Mouse (Mus musculus) heart, adult 2 months (tissue): ENCODE results near the gene Muc1. TPM values are rescaled to one million over a fixed set of nuclear protein-coding genes. Genes with fewer than 3 reads are reported as not detected.

ENCODE experiments used
- DNase-seq, 2 experiments: peaks; one replicate each; pipeline ENCODE4 v3.0.0; 2021
- H3K27ac ChIP-seq: fragments of 200-600 bp; 2 replicates; pipeline ENCODE4 v1.8.1; 2022
- H3K27me3 ChIP-seq: fragments of 200-500 bp; 2 replicates; pipeline ENCODE4 v1.6.1; 2012; ENCODE audit warnings: mild to moderate bottlenecking, low read length, inconsistent platforms, mixed read lengths; ENCODE audit not compliant: control insufficient read depth, insufficient read depth
- H3K36me3 ChIP-seq: fragments of 200-500 bp; 2 replicates; pipeline ENCODE4 v1.6.1; 2012; ENCODE audit warnings: low read length, inconsistent platforms; ENCODE audit not compliant: control insufficient read depth, insufficient read depth
- H3K4me1 ChIP-seq: fragments of 200-500 bp; 2 replicates; pipeline ENCODE4 v1.6.1; 2011; ENCODE audit warnings: low read length; ENCODE audit not compliant: control insufficient read depth, insufficient read depth
- H3K4me3 ChIP-seq: fragments of 200-600 bp; 2 replicates; pipeline ENCODE4 v1.8.1; 2022
- H3K79me2 ChIP-seq: fragments of 200-500 bp; replicated peaks from 2 replicates; pipeline ENCODE4 v1.6.1; 2012; ENCODE audit warnings: mild to moderate bottlenecking, inconsistent platforms, low read length, moderate library complexity, mixed read lengths; ENCODE audit not compliant: control insufficient read depth, insufficient read depth
- H3K9ac ChIP-seq: fragments of 200-500 bp; 2 replicates; pipeline ENCODE4 v1.6.1; 2012; ENCODE audit warnings: low read depth, mild to moderate bottlenecking, control low read depth, inconsistent platforms, low read length, mixed read lengths
- CTCF ChIP-seq: fragments of 200-600 bp; IDR thresholded peaks from 2 replicates; pipeline ENCODE4 v1.8.1; 2022; ENCODE audit warnings: antibody characterized with exemption, mild to moderate bottlenecking, moderate library complexity
- EP300 ChIP-seq: fragments of 200-500 bp; IDR thresholded peaks from 2 replicates; pipeline ENCODE4 v1.6.1; 2011; ENCODE audit warnings: low read depth, low read length, control low read depth; ENCODE audit not compliant: insufficient read depth
- POLR2A ChIP-seq: fragments of 200-500 bp; IDR thresholded peaks from 2 replicates; pipeline ENCODE4 v1.6.1; 2011; ENCODE audit warnings: mild to moderate bottlenecking, low read depth, low read length, control low read depth; ENCODE audit not compliant: insufficient read depth
- WGBS: fragments of 180-500 bp; shearing (Covaris S2); methylation state at CpG from one replicate; pipeline ENCODE4 v1.1.7; 2018; 5-methylcytosine and 5-hydroxymethylcytosine counted together
- intact Hi-C: fragments of 180-260 bp; cut with DNase I; formaldehyde crosslinking; loops from one replicate; pipeline ENCODE4 v1.15.1; 2025
- polyA plus RNA-seq: library from polyadenylated mRNA; depleted of rRNA; stranded (reverse); fragments of >200 nt; gene quantifications from 2 replicates; pipeline ENCODE4 v1.2.3, GENCODE M21; 2012
- total RNA-seq, 2 experiments: library from RNA; stranded (reverse); gene quantifications; 2 replicates each; pipeline ENCODE4 v1.2.3; 2021

The Muc1 gene
- total and polyA plus RNA-seq, 3 experiments, result 0.39 to 6.2 (median 0.47) TPM

DNA sequence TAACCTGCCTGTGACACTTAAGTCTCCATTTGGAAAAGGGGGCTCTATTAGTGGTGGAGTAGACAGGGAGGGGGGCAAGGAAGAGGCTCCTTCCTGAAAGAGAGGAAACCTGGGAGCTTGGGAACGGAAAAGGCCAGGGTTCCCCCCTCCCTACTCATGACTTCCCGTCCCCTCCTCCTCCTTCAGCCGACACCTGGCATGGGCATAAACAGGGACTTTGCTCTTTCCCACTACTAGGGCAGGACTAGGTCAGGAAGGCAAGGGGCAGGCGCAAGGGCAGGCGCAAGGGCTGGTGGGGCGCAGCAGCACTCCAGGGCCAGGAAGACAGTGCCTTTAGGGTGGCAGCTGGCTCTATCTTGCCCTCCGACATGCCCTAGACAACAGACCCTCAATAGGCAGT, 49.2 kb downstream of the Muc1 start:
- Histone ChIP-seq H3K27me3 (no peaks in the 10 kb centered on the region), H3K79me2 (no peaks in the 10 kb centered on the region), H3K27ac (peak overlapping the region; percentile 99), H3K4me3 (peak overlapping the region; percentile 84), H3K9ac (peak overlapping the region; percentile 82), H3K4me1 (peaks cover 15% of the 10 kb centered on the region), H3K36me3 (peaks cover 18% of the 10 kb centered on the region)
- intact Hi-C loops, result loop anchor here (1.0 to 2.0 kb wide), 2 partner anchors 27 to 71 kb away; partner anchors contain the start of gene Adam15
- WGBS, result 28% methylated on average over 7 of the region's 7 CpGs
- peak; percentile 76 to 85 for DNase-seq
- TF ChIP-seq CTCF (no peak), EP300 (peak; percentile 96), POLR2A (peak; percentile 68)

DNA sequence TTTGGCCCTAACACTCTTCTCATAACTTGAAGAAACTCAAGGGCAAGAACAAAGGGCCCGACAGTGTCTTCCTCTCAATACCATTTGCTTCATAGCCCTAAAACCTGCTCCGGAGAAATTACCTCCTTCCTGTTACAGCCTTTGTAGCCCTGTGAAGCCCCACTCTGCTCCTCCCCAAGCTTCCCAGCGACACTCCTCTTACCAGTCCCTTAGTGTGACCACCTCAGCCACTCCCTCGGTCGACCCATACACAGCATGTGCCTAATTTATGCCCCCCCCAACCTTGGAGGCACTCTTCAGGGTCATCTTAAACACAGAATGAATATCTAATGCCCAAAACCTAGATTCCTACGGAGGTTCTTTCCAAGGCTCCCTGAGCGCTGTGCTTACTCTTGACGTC, 49.8 kb downstream of the Muc1 start:
- peak in 1 of 2 experiments; percentile 31 for DNase-seq
- intact Hi-C loops, result loop anchor here (1.0 to 2.0 kb wide), 3 partner anchors 8 to 70 kb away; partner anchors contain the start of genes Adam15 and Slc50a1
- WGBS, result 16% methylated on average over 8 of the region's 8 CpGs

DNA sequence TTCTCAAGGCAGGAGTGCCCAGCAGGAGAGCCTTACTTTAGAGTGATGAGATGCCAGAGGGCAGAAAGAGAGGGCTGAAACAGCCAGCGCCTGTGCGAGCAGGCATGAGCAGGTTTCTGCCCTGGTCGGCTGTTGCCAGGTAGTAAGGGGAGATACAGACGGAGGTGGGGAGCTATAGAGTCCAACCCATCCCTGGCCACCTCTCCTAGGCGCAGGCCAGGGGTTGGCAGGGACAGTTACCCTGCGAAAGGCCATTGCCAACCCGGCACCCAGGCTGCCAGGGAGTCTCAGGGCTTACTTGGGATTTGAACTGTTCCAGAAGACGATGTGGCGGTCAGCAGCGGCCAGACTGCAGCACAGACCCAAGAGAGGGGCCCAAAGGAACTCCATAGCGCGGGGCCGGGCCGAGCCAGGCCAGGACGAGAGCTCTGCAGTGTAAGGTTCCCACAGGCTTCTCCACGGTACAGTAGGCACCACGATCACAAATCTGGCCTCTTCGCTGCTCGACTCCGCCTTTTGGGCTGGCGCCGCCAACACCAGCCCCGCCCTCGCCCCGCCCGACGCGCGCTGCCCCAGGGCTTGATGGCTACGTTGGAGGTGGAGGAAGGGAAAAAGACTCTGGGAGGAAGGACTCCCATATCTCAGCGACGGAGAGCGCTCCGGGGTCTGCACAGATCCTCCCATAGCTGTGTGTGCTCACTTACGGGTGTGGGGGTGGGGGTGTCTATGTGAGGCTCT, 50.5 kb downstream of the Muc1 start:
- TF ChIP-seq POLR2A (peak; percentile 98), CTCF (no peak), EP300 (peak; percentile 78)
- Histone ChIP-seq H3K27ac (peak overlapping the region; percentile 99), H3K4me1 (peaks cover 15% of the 10 kb centered on the region), H3K4me3 (peak overlapping the region; percentile 84), H3K27me3 (no peaks in the 10 kb centered on the region), H3K36me3 (peaks cover 10% of the 10 kb centered on the region; the same call in 1 of the 2 replicates), H3K79me2 (no peaks in the 10 kb centered on the region), H3K9ac (peak overlapping the region; percentile 82)
- DNase-seq, result peak; percentile 91 to 92
- intact Hi-C loops, result loop anchor here (1.0 to 2.0 kb wide), 2 partner anchors 9 to 69 kb away; partner anchors contain the start of genes Adam15 and Slc50a1
- 3% methylated on average over 35 of the region's 35 CpGs for WGBS

More for the DNA sequence above, 49.8 kb downstream of the Muc1 start:
- H3K27ac ChIP-seq, result peak overlapping the region; percentile 99
- H3K36me3 ChIP-seq, result peaks cover 13% of the 10 kb centered on the region
- H3K27me3 ChIP-seq, result no peaks in the 10 kb centered on the region
- H3K79me2 ChIP-seq, result no peaks in the 10 kb centered on the region
- H3K4me1 ChIP-seq, result peaks cover 15% of the 10 kb centered on the region
- peak overlapping the region; percentile 82 for H3K9ac ChIP-seq
- TF ChIP-seq POLR2A, result no peak
- no peak for TF ChIP-seq EP300
- TF ChIP-seq CTCF, result no peak
- H3K4me3 ChIP-seq, result peak overlapping the region; percentile 84

DNA sequence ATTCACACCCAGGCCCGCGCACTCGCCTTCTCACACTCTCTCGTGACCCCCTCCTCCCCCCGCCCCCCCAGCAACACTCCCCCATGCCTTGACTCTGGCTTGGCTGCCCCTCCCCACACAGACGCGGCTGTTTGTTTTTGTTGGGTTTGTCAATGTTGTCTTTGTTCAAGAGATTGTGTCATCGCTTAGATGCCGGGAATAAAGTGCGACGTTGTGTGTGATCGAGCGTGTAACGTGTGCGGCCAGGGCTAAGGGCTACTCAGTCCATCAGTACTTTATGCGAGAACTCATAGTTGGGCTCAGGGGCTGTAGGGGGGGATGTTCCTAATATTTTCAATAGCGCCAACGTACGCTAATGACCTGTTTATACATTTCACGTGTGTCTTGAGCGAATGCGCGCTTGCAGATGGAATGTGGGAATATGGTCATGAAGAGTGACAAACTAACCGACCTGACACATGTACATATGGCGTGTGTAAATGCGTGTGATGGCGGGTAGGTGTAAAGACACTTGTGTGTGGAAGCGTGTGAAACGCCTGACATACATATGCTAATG, 51.3 kb downstream of the Muc1 start:
- peak in 1 of 2 experiments; percentile 36 for DNase-seq

DNA sequence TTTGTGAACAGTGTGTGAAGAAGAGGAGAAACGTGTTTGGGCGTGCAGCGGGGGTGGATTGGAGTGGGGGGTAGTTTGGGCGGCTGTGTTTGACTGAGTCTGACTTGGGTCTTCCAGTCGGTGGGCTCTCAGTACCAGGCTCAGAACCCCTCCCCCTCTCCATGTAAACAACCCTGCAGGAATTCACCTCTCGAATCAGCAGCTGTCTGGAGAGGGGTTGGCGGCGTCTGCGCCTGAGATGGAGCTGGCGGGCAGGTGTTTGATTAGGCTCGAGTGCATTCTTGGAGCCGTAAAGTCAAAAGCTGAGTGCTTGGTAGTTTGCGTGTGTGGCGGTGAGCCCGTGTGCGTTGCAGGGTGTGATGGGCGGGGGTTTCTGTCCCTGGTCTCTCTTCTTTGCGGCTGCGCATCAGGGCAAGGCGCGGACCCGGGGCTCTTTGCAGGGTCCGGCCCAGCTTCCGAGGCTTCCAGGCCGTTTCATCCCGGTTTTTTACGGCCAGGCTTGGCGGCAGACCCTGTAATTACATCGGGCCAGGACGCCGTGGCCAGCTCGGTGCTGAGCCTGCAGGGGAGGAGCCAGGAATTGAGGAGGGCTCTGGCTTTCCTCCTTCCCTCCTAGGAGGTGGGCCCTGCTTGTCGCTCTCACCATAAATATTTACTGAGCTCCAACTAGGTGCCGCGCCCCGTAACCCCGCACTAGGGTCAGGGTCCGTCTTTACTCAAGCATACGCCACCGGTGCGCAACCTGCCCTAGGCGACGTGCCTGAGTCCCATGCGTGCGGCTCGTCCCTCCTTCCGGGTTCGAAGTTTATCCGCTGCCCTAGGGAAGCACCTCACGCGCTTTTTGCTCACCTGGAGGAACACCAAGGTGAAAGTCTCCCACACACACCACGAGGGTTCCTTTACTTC, 52.0 kb downstream of the Muc1 start, which contains the start of gene Efna1:
Gene Efna1, minus strand, starts transcription at position 537 of the 906 bp plus-strand sequence.
- Histone ChIP-seq H3K36me3 (peaks cover under 1% of the 10 kb centered on the region; the same call in 1 of the 2 replicates), H3K9ac (peak within 1 kb of the TSS; percentile 58), H3K79me2 (no peaks in the 10 kb centered on the region), H3K4me3 (peak within 1 kb of the TSS; percentile 84), H3K27me3 (no peaks in the 10 kb centered on the region), H3K4me1 (peaks cover 11% of the 10 kb centered on the region), H3K27ac (peak within 1 kb of the TSS; percentile 99)
- WGBS, result under 1% methylated on average over 52 of the region's 52 CpGs
- TF ChIP-seq POLR2A, result peak; percentile 81; the same call in 1 of the 2 replicates
- peak; percentile 46 for TF ChIP-seq CTCF
- TF ChIP-seq EP300, result 0 out of 2 replicates have a peak, but pooled peaks have one; percentile 44
- peak; percentile 81 to 85 for DNase-seq
- intact Hi-C loops, result no loop called here

More for the DNA sequence above, 51.3 kb downstream of the Muc1 start:
- no peaks in the 10 kb centered on the region for H3K27me3 ChIP-seq
- no peaks in the 10 kb centered on the region for H3K79me2 ChIP-seq
- intact Hi-C loops, result no loop called here
- peak overlapping the region; percentile 99 for H3K27ac ChIP-seq
- TF ChIP-seq POLR2A (no peak), CTCF (no peak), EP300 (no peak)
- peaks cover 8% of the 10 kb centered on the region; the same call in 1 of the 2 replicates for H3K36me3 ChIP-seq
- peak overlapping the region; percentile 58 for H3K9ac ChIP-seq
- H3K4me1 ChIP-seq, result peaks cover 12% of the 10 kb centered on the region
- H3K4me3 ChIP-seq, result peak overlapping the region; percentile 84
- WGBS, result 1% methylated on average over 29 of the region's 29 CpGs
